Mouse (Mus musculus) limb, embryonic 15.5 days (tissue): ENCODE data around the gene Nln. TPM values are rescaled to one million over a fixed set of nuclear protein-coding genes. Genes with fewer than 3 reads are reported as not detected.

ENCODE experiments used
- ATAC-seq: fragments of 200-750 bp; cut with Nextera tagmentation; 2 replicates; pipeline ENCODE4 v1.8.0; 2017; ENCODE audit warnings: low read depth, moderate TSS enrichment; ENCODE audit not compliant: insufficient number of reproducible peaks, low FRiP score, low TSS enrichment
- H3K27ac ChIP-seq: fragments of 300-500 bp; sonication (generic); 2 replicates; pipeline ENCODE4 v1.5.1; 2015; ENCODE audit warnings: moderate library complexity, mild to moderate bottlenecking, inconsistent platforms
- H3K27me3 ChIP-seq: fragments of 300-500 bp; sonication (generic); 2 replicates; pipeline ENCODE4 v1.6.1; 2015; ENCODE audit warnings: inconsistent platforms
- H3K36me3 ChIP-seq: fragments of 300-500 bp; sonication (generic); 2 replicates; pipeline ENCODE4 v1.6.1; 2015; ENCODE audit warnings: inconsistent platforms
- H3K4me1 ChIP-seq: fragments of 300-500 bp; sonication (generic); 2 replicates; pipeline ENCODE4 v1.6.1; 2015; ENCODE audit warnings: inconsistent platforms
- H3K4me2 ChIP-seq: fragments of 300-500 bp; sonication (generic); 2 replicates; pipeline ENCODE4 v1.6.1; 2015; ENCODE audit warnings: mild to moderate bottlenecking, inconsistent platforms
- H3K4me3 ChIP-seq: fragments of 300-500 bp; sonication (generic); 2 replicates; pipeline ENCODE4 v1.5.1; 2015; ENCODE audit warnings: mild to moderate bottlenecking, inconsistent platforms
- H3K9ac ChIP-seq: fragments of 300-500 bp; sonication (generic); 2 replicates; pipeline ENCODE4 v1.6.1; 2015; ENCODE audit warnings: inconsistent platforms
- H3K9me3 ChIP-seq: fragments of 300-500 bp; sonication (generic); 2 replicates; pipeline ENCODE4 v1.6.1; 2016; ENCODE audit warnings: inconsistent platforms
- WGBS: fragments of 180-500 bp; shearing (Covaris S2); methylation state at CpG from one replicate; pipeline ENCODE4 v1.1.7; 2015; 5-methylcytosine and 5-hydroxymethylcytosine counted together
- polyA plus RNA-seq: library from polyadenylated mRNA; unstranded; fragments of >200 nt; fragmentation: Nextera tagmentation; extraction: Ambion mirVana; gene quantifications from 2 replicates; pipeline ENCODE4 v1.2.1, GENCODE M21; 2015

The Nln gene
- polyA plus RNA-seq, 1 experiment from 2014 or later, result 13.8 TPM

GRCm38 (mm10) chr13:104024856-104025709, 84.3 kb downstream of the Nln start:
- H3K9me3 ChIP-seq, result no peaks in the 10 kb centered on the region
- H3K27me3 ChIP-seq, result no peaks in the 10 kb centered on the region; the same call in 1 of the 2 replicates
- no peaks in the 10 kb centered on the region for H3K36me3 ChIP-seq
- ATAC-seq, result peak; percentile 69; the same call in 1 of the 2 replicates
- H3K4me2 ChIP-seq, result peak overlapping the region; percentile 25
- H3K9ac ChIP-seq, result no peak overlapping the region
- no peak overlapping the region for H3K4me3 ChIP-seq
- WGBS, result 20% methylated on average over 18 of the region's 18 CpGs
- H3K27ac ChIP-seq, result peak overlapping the region; percentile 76
- peaks cover 25% of the 10 kb centered on the region for H3K4me1 ChIP-seq

DNA sequence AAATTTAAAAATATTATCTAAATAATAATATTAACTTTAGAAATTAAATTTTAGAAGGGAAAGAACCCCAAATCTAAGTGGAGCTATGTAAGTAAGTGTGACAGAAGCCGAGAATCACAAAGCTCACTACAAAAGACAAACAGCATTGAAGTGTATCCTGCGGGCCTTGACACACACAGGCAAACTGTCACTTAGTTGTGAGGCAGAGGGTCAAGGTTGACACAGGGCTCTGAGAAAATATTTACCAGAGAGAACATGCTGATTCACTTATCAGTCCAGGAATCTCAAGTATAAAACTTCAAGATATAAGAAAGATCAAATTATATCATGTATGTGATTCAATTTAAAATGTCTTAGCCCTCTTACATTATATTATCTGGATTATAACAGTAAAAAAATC, 85.1 kb downstream of the Nln start:
- H3K36me3 ChIP-seq, result no peaks in the 10 kb centered on the region
- 80% methylated on average over 2 of the region's 2 CpGs for WGBS
- H3K9me3 ChIP-seq, result no peaks in the 10 kb centered on the region
- no peaks in the 10 kb centered on the region; the same call in 1 of the 2 replicates for H3K27me3 ChIP-seq
- ATAC-seq, result no peak
- no peak overlapping the region for H3K9ac ChIP-seq
- no peak overlapping the region for H3K4me3 ChIP-seq
- no peak overlapping the region for H3K4me2 ChIP-seq
- H3K4me1 ChIP-seq, result peaks cover 25% of the 10 kb centered on the region
- H3K27ac ChIP-seq, result no peak overlapping the region

GRCm38 (mm10) chr13:104023356-104023911, 86.0 kb downstream of the Nln start:
- 19% methylated on average over 11 of the region's 11 CpGs for WGBS

DNA sequence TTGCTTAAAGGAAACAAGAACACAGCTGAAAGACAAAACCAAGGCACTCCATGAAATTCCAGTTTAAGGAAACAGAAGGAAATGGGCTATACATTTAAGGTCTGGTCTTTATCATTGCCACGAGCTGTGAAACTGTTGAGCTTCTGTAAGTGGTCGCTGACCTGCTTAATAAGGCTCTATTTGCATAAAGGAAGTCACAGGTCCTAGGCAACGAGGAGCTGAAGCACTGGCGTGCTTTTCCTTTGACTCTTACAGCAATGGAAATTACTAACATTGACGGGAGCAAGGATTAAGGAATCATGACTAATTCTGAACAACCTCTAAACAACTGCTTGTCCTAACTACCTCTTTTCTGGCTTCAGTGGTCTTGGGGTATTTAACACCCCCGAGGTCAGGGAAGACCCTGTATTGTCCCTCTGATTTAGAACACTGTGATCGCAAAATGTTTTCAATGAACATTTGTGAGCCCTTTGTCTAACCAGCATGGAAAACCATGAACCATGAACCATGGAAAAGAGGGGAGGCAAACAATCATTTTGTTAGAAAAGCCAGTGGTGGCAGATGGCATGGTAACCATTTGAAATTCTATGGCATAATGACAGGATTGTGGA, 90.8 kb downstream of the Nln start:
- H3K4me1 ChIP-seq, result peaks cover 10% of the 10 kb centered on the region
- no peak for ATAC-seq
- WGBS, result 62% methylated on average over 7 of the region's 7 CpGs
- H3K4me2 ChIP-seq, result no peak overlapping the region
- no peaks in the 10 kb centered on the region for H3K9me3 ChIP-seq
- no peak overlapping the region for H3K27ac ChIP-seq
- no peaks in the 10 kb centered on the region for H3K27me3 ChIP-seq
- H3K4me3 ChIP-seq, result no peak overlapping the region
- no peaks in the 10 kb centered on the region for H3K36me3 ChIP-seq
- H3K9ac ChIP-seq, result no peak overlapping the region

More at GRCm38 (mm10) chr13:104023356-104023911, 86.0 kb downstream of the Nln start:
- Histone ChIP-seq H3K4me2 (peak overlapping the region; percentile 15), H3K9me3 (no peaks in the 10 kb centered on the region), H3K4me3 (no peak overlapping the region), H3K36me3 (no peaks in the 10 kb centered on the region), H3K27me3 (no peaks in the 10 kb centered on the region; the same call in 1 of the 2 replicates), H3K27ac (peak overlapping the region; percentile 79), H3K4me1 (peaks cover 25% of the 10 kb centered on the region), H3K9ac (no peak overlapping the region)
- peak; percentile 85 for ATAC-seq

GRCm38 (mm10) chr13:104015246-104016105, 93.9 kb downstream of the Nln start:
- H3K36me3 ChIP-seq, result no peaks in the 10 kb centered on the region
- no peak overlapping the region for H3K4me2 ChIP-seq
- no peak overlapping the region for H3K27ac ChIP-seq
- H3K9ac ChIP-seq, result no peak overlapping the region
- no peak for ATAC-seq
- no peak overlapping the region for H3K4me3 ChIP-seq
- H3K4me1 ChIP-seq, result no peaks in the 10 kb centered on the region
- 78% methylated on average over 18 of the region's 18 CpGs for WGBS
- no peaks in the 10 kb centered on the region for H3K9me3 ChIP-seq
- no peaks in the 10 kb centered on the region for H3K27me3 ChIP-seq

GRCm38 (mm10) chr13:104014038-104014437, 95.4 kb downstream of the Nln start:
- H3K36me3 ChIP-seq, result no peaks in the 10 kb centered on the region
- H3K4me1 ChIP-seq, result no peaks in the 10 kb centered on the region
- no peaks in the 10 kb centered on the region for H3K9me3 ChIP-seq
- no peak overlapping the region for H3K4me2 ChIP-seq
- no peak for ATAC-seq
- no peaks in the 10 kb centered on the region for H3K27me3 ChIP-seq
- H3K4me3 ChIP-seq, result no peak overlapping the region
- WGBS, result 75% methylated on average over 11 of the region's 11 CpGs
- no peak overlapping the region for H3K9ac ChIP-seq
- no peak overlapping the region for H3K27ac ChIP-seq

- Histone ChIP-seq H3K9ac (no peak overlapping the region), H3K4me1 (no peaks in the 10 kb centered on the region), H3K4me2 (no peak overlapping the region), H3K9me3 (no peaks in the 10 kb centered on the region), H3K36me3 (no peaks in the 10 kb centered on the region), H3K27me3 (no peaks in the 10 kb centered on the region), H3K27ac (no peak overlapping the region), H3K4me3 (no peak overlapping the region)
- 66% methylated on average over 6 of the region's 6 CpGs for WGBS
- no peak for ATAC-seq
These were observed 96.0 kb downstream of the Nln start for GRCm38 (mm10) chr13:104013380-104013779.

GRCm38 (mm10) chr13:104012214-104012833, 97.1 kb downstream of the Nln start:
- Histone ChIP-seq H3K36me3 (no peaks in the 10 kb centered on the region), H3K27ac (no peak overlapping the region), H3K27me3 (no peaks in the 10 kb centered on the region), H3K4me1 (no peaks in the 10 kb centered on the region), H3K9me3 (no peaks in the 10 kb centered on the region), H3K9ac (no peak overlapping the region), H3K4me2 (no peak overlapping the region), H3K4me3 (no peak overlapping the region)
- ATAC-seq, result no peak
- WGBS, result 80% methylated on average over 11 of the region's 11 CpGs

- H3K36me3 ChIP-seq, result no peaks in the 10 kb centered on the region
- H3K27ac ChIP-seq, result no peak overlapping the region
- no peak overlapping the region for H3K4me2 ChIP-seq
- H3K4me3 ChIP-seq, result no peak overlapping the region
- WGBS, result 91% methylated on average over 5 of the region's 5 CpGs
- no peaks in the 10 kb centered on the region for H3K4me1 ChIP-seq
- no peak overlapping the region for H3K9ac ChIP-seq
- ATAC-seq, result no peak
- no peaks in the 10 kb centered on the region for H3K9me3 ChIP-seq
- H3K27me3 ChIP-seq, result no peaks in the 10 kb centered on the region
These were observed 98.1 kb downstream of the Nln start for GRCm38 (mm10) chr13:104011289-104011688.

GRCm38 (mm10) chr13:104005231-104005845, 104.1 kb downstream of the Nln start:
- Histone ChIP-seq H3K4me2 (no peak overlapping the region), H3K36me3 (no peaks in the 10 kb centered on the region), H3K9me3 (no peaks in the 10 kb centered on the region), H3K9ac (no peak overlapping the region), H3K4me1 (no peaks in the 10 kb centered on the region), H3K27ac (no peak overlapping the region), H3K27me3 (no peaks in the 10 kb centered on the region), H3K4me3 (no peak overlapping the region)
- 78% methylated on average over 6 of the region's 6 CpGs for WGBS
- ATAC-seq, result no peak

- Histone ChIP-seq H3K9me3 (0 out of 2 replicates have a peak, but pooled peaks cover 2% of the 10 kb centered on the region), H3K9ac (no peak overlapping the region), H3K4me1 (peaks cover 5% of the 10 kb centered on the region; the same call in 1 of the 2 replicates), H3K27me3 (no peaks in the 10 kb centered on the region), H3K4me3 (no peak overlapping the region), H3K4me2 (no peak overlapping the region), H3K27ac (no peak overlapping the region), H3K36me3 (no peaks in the 10 kb centered on the region)
- no peak for ATAC-seq
- 62% methylated on average over 5 of the region's 5 CpGs for WGBS
These were observed 115.3 kb downstream of the Nln start for GRCm38 (mm10) chr13:103994085-103994455.
